Mouse (Mus musculus): ENCODE results near the gene Cacna1a. TPM values are rescaled to one million over a fixed set of nuclear protein-coding genes. Genes with fewer than 3 reads are reported as not detected.
A peak's percentile ranks its signal among the peaks of the same experiment; 100 is the strongest.

The Cacna1a gene
- polyA plus RNA-seq, 1 experiment from 2014 or later: 6.3 TPM

DNA sequence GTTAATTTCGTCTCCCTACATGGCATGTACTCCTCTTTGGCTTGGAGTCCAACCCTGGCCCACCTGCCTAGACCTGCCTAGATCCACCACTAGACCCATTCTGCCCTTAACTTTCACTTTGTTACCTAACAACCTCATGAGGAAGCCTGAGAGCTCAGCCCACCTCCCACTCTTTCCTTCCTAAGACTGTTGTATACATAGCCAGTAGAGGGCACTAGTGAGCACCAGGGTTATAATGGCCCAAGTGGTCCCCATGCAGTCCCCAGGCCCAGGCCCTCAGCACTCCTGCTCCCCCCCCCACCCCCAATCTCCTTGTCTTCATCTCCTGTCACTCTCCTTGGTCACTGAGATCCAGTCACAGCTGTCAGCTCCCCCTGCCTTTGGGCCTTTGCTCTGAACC lies 86.2 kb downstream of the Cacna1a start:
- no peaks in the 10 kb centered on the region for H3K27me3 ChIP-seq (ENCODE audit: control insufficient read depth, insufficient read depth, low read length)
- H3K4me3 ChIP-seq (ENCODE audit: low read depth, low read length): no peak overlapping the region
- no peak overlapping the region for H3K9ac ChIP-seq (ENCODE audit: low read length)
- WGBS: 100% methylated on average over 1 of the region's 1 CpGs
- no peaks in the 10 kb centered on the region for H3K9me3 ChIP-seq (ENCODE audit: control insufficient read depth, low read length)
- ATAC-seq (ENCODE audit: low FRiP score): no peak
- no peak overlapping the region for H3K4me2 ChIP-seq
- H3K4me1 ChIP-seq (ENCODE audit: control insufficient read depth, insufficient read depth, low read length): no peaks in the 10 kb centered on the region
- DNase-seq (ENCODE audit: low spot score, missing footprints): no peak
- H3K36me3 ChIP-seq (ENCODE audit: control insufficient read depth, insufficient read depth, low read length): no peaks in the 10 kb centered on the region
- H3K27ac ChIP-seq (ENCODE audit: low read depth, low read length): no peak overlapping the region

- Histone ChIP-seq H3K27me3 (ENCODE audit: control insufficient read depth, insufficient read depth, low read length) (no peaks in the 10 kb centered on the region), H3K4me1 (ENCODE audit: control insufficient read depth, insufficient read depth, low read length) (no peaks in the 10 kb centered on the region), H3K36me3 (ENCODE audit: control insufficient read depth, insufficient read depth, low read length) (no peaks in the 10 kb centered on the region), H3K9me3 (ENCODE audit: control insufficient read depth, low read length) (no peaks in the 10 kb centered on the region), H3K9ac (ENCODE audit: low read length) (no peak overlapping the region), H3K4me2 (no peak overlapping the region), H3K27ac (ENCODE audit: low read depth, low read length) (no peak overlapping the region), H3K4me3 (ENCODE audit: low read depth, low read length) (no peak overlapping the region)
- DNase-seq (ENCODE audit: low spot score, missing footprints) (no peak), ATAC-seq (ENCODE audit: low FRiP score) (no peak)
- WGBS: 74% methylated on average over 3 of the region's 3 CpGs
Measured at GRCm38 (mm10) chr8:84477341-84477740, 89.1 kb downstream of the Cacna1a start.

DNA sequence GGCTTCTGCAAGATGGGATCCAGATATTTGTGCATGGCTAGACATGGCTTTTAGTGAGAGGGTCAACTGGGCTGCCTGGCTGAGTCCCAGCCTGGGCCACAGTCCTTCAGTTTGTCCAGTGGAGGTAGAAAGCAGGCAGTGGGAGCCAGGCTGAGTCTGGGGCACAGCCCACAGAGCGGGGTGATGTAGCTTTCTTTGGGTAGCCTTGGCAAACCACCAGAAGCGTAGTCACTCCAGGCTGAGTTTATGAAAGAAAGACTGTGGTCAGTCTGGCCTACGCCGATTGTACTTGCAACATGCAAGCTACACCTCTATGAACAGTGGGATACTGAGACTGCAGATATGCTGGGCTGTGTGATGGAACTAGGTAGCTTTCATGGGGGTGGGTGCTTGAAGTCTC lies 94.8 kb downstream of the Cacna1a start:
- H3K27me3 ChIP-seq (ENCODE audit: control insufficient read depth, insufficient read depth, low read length): no peaks in the 10 kb centered on the region
- ATAC-seq (ENCODE audit: low FRiP score) (no peak), DNase-seq (ENCODE audit: low spot score, missing footprints) (no peak)
- 90% methylated on average over 4 of the region's 4 CpGs for WGBS
- H3K4me2 ChIP-seq: no peak overlapping the region
- no peaks in the 10 kb centered on the region for H3K9me3 ChIP-seq (ENCODE audit: control insufficient read depth, low read length)
- H3K36me3 ChIP-seq (ENCODE audit: control insufficient read depth, insufficient read depth, low read length): no peaks in the 10 kb centered on the region
- H3K9ac ChIP-seq (ENCODE audit: low read length): no peak overlapping the region
- no peak overlapping the region for H3K4me3 ChIP-seq (ENCODE audit: low read depth, low read length)
- H3K4me1 ChIP-seq (ENCODE audit: control insufficient read depth, insufficient read depth, low read length): no peaks in the 10 kb centered on the region
- H3K27ac ChIP-seq (ENCODE audit: low read depth, low read length): no peak overlapping the region

DNA sequence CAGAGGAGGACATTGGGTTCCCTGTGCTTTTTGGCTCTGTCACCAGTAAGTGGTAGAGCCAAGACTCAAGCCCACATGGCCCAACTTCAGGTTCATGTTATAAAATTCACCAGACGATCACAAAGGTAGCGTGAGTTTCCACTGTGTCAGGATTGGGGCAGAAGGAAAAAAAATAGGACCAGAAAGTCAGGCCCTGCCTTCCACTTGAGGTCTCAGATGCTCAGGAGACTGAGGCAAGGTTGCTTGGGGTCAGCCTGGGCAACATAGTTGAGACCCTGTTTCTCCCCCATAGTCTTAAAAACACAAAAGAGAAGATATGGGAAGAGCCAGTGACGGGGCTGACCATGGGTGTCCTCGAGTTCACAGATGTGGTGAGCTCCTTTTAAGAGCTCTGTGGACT lies 97.1 kb downstream of the Cacna1a start:
- DNase-seq (ENCODE audit: low spot score, missing footprints) (no peak), ATAC-seq (ENCODE audit: low FRiP score) (no peak)
- no peak overlapping the region for H3K9ac ChIP-seq (ENCODE audit: low read length)
- 92% methylated on average over 4 of the region's 4 CpGs for WGBS
- H3K9me3 ChIP-seq (ENCODE audit: control insufficient read depth, low read length): no peaks in the 10 kb centered on the region
- H3K4me1 ChIP-seq (ENCODE audit: control insufficient read depth, insufficient read depth, low read length): no peaks in the 10 kb centered on the region
- no peak overlapping the region for H3K27ac ChIP-seq (ENCODE audit: low read depth, low read length)
- no peaks in the 10 kb centered on the region for H3K27me3 ChIP-seq (ENCODE audit: control insufficient read depth, insufficient read depth, low read length)
- no peak overlapping the region for H3K4me2 ChIP-seq
- H3K36me3 ChIP-seq (ENCODE audit: control insufficient read depth, insufficient read depth, low read length): no peaks in the 10 kb centered on the region
- H3K4me3 ChIP-seq (ENCODE audit: low read depth, low read length): no peak overlapping the region

GRCm38 (mm10) chr8:84485864-84486263 lies 97.6 kb downstream of the Cacna1a start:
- no peak overlapping the region for H3K4me2 ChIP-seq
- 92% methylated on average over 7 of the region's 7 CpGs for WGBS
- DNase-seq (ENCODE audit: low spot score, missing footprints) (no peak), ATAC-seq (ENCODE audit: low FRiP score) (no peak)
- no peaks in the 10 kb centered on the region for H3K9me3 ChIP-seq (ENCODE audit: control insufficient read depth, low read length)
- H3K27me3 ChIP-seq (ENCODE audit: control insufficient read depth, insufficient read depth, low read length): no peaks in the 10 kb centered on the region
- H3K9ac ChIP-seq (ENCODE audit: low read length): no peak overlapping the region
- H3K4me3 ChIP-seq (ENCODE audit: low read depth, low read length): no peak overlapping the region
- no peaks in the 10 kb centered on the region for H3K36me3 ChIP-seq (ENCODE audit: control insufficient read depth, insufficient read depth, low read length)
- no peak overlapping the region for H3K27ac ChIP-seq (ENCODE audit: low read depth, low read length)
- H3K4me1 ChIP-seq (ENCODE audit: control insufficient read depth, insufficient read depth, low read length): no peaks in the 10 kb centered on the region

GRCm38 (mm10) chr8:84489223-84489622 lies 101.0 kb downstream of the Cacna1a start:
- H3K27me3 ChIP-seq (ENCODE audit: control insufficient read depth, insufficient read depth, low read length): no peaks in the 10 kb centered on the region
- no peaks in the 10 kb centered on the region for H3K9me3 ChIP-seq (ENCODE audit: control insufficient read depth, low read length)
- no peak overlapping the region for H3K9ac ChIP-seq (ENCODE audit: low read length)
- no peak overlapping the region for H3K27ac ChIP-seq (ENCODE audit: low read depth, low read length)
- H3K36me3 ChIP-seq (ENCODE audit: control insufficient read depth, insufficient read depth, low read length): no peaks in the 10 kb centered on the region
- no peak overlapping the region for H3K4me3 ChIP-seq (ENCODE audit: low read depth, low read length)
- ATAC-seq (ENCODE audit: low FRiP score) (no peak), DNase-seq (ENCODE audit: low spot score, missing footprints) (no peak)
- no peak overlapping the region for H3K4me2 ChIP-seq
- WGBS: 84% methylated on average over 3 of the region's 3 CpGs
- peaks cover under 1% of the 10 kb centered on the region for H3K4me1 ChIP-seq (ENCODE audit: control insufficient read depth, insufficient read depth, low read length)

GRCm38 (mm10) chr8:84494541-84495084 lies 106.4 kb downstream of the Cacna1a start:
- Histone ChIP-seq H3K4me1 (ENCODE audit: control insufficient read depth, insufficient read depth, low read length) (peaks cover 7% of the 10 kb centered on the region), H3K27ac (ENCODE audit: low read depth, low read length) (no peak overlapping the region), H3K36me3 (ENCODE audit: control insufficient read depth, insufficient read depth, low read length) (no peaks in the 10 kb centered on the region), H3K4me2 (no peak overlapping the region), H3K9ac (ENCODE audit: low read length) (no peak overlapping the region), H3K4me3 (ENCODE audit: low read depth, low read length) (no peak overlapping the region), H3K9me3 (ENCODE audit: control insufficient read depth, low read length) (no peaks in the 10 kb centered on the region), H3K27me3 (ENCODE audit: control insufficient read depth, insufficient read depth, low read length) (no peaks in the 10 kb centered on the region)
- peak; percentile 50; the same call in 1 of the 2 replicates for ATAC-seq (ENCODE audit: low FRiP score)
- peak; percentile 91 for DNase-seq (ENCODE audit: low spot score, missing footprints)
- 45% methylated on average over 6 of the region's 6 CpGs for WGBS

DNA sequence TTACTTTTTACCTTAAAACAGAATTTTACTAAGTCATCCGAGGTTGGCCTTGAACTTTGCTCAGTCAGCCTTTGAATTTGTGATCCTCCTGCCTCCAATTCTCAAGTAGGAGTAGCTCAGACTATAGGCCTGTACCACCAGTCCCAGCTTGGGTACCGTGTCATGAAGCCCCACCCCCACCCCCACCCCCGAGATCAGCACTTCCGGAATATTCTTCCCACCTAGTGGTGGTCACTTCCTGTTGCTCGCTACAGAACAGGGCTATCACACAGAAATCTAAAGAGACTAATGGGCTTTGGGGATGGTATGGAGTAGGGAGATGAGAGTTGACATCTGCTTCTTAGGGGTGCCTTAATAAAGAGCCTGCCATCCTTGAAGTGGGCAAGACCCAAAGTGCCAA lies 112.9 kb downstream of the Cacna1a start:
- Histone ChIP-seq H3K4me3 (ENCODE audit: low read depth, low read length) (no peak overlapping the region), H3K27me3 (ENCODE audit: control insufficient read depth, insufficient read depth, low read length) (no peaks in the 10 kb centered on the region), H3K27ac (ENCODE audit: low read depth, low read length) (no peak overlapping the region), H3K4me1 (ENCODE audit: control insufficient read depth, insufficient read depth, low read length) (no peaks in the 10 kb centered on the region), H3K4me2 (no peak overlapping the region), H3K9ac (ENCODE audit: low read length) (no peak overlapping the region), H3K36me3 (ENCODE audit: control insufficient read depth, insufficient read depth, low read length) (no peaks in the 10 kb centered on the region), H3K9me3 (ENCODE audit: control insufficient read depth, low read length) (no peaks in the 10 kb centered on the region)
- WGBS: 76% methylated on average over 5 of the region's 5 CpGs
- DNase-seq (ENCODE audit: low spot score, missing footprints): no peak
- no peak for ATAC-seq (ENCODE audit: low FRiP score)

DNA sequence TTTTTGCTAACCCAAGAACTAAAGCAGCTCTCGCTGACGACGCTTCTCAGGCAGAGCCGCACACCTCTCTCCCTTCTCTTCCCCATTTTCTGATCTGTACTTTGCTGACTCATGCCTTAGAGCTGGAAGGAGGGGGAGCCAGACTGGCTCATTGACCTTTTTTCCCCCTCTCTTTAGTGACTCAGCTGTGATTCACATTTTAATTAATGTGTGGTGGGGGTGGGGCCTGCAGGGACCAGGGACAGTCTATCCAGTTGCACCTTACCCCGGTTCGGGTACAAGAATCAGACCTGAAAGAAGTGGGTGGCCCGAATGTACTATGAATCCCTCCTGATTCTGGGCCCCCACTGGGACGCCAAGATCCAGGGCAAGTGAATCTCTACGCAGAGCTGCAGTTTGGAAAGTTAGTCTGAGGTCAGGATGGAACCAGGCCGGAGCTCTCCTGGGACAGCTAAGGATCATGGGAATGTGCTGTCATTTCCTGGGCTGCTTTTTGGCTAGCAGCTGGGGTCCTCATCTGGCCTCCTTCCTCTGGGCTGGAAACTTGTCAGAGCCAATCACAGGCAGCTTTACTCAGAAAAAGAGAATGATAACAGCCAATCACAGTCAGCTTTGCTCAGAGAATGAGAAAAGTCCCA lies 113.5 kb downstream of the Cacna1a start:
- DNase-seq (ENCODE audit: low spot score, missing footprints): peak; percentile 86
- H3K27ac ChIP-seq (ENCODE audit: low read depth, low read length): no peak overlapping the region

More for the DNA sequence above, 113.5 kb downstream of the Cacna1a start:
- Histone ChIP-seq H3K9me3 (ENCODE audit: control insufficient read depth, low read length) (no peaks in the 10 kb centered on the region), H3K9ac (ENCODE audit: low read length) (no peak overlapping the region), H3K4me2 (no peak overlapping the region), H3K27me3 (ENCODE audit: control insufficient read depth, insufficient read depth, low read length) (no peaks in the 10 kb centered on the region), H3K36me3 (ENCODE audit: control insufficient read depth, insufficient read depth, low read length) (no peaks in the 10 kb centered on the region), H3K4me3 (ENCODE audit: low read depth, low read length) (no peak overlapping the region), H3K4me1 (ENCODE audit: control insufficient read depth, insufficient read depth, low read length) (no peaks in the 10 kb centered on the region)
- 84% methylated on average over 10 of the region's 10 CpGs for WGBS
- ATAC-seq (ENCODE audit: low FRiP score): no peak
